Mouse (Mus musculus): Measurements from ENCODE around the gene Esam.

Gene Esam

DNA sequence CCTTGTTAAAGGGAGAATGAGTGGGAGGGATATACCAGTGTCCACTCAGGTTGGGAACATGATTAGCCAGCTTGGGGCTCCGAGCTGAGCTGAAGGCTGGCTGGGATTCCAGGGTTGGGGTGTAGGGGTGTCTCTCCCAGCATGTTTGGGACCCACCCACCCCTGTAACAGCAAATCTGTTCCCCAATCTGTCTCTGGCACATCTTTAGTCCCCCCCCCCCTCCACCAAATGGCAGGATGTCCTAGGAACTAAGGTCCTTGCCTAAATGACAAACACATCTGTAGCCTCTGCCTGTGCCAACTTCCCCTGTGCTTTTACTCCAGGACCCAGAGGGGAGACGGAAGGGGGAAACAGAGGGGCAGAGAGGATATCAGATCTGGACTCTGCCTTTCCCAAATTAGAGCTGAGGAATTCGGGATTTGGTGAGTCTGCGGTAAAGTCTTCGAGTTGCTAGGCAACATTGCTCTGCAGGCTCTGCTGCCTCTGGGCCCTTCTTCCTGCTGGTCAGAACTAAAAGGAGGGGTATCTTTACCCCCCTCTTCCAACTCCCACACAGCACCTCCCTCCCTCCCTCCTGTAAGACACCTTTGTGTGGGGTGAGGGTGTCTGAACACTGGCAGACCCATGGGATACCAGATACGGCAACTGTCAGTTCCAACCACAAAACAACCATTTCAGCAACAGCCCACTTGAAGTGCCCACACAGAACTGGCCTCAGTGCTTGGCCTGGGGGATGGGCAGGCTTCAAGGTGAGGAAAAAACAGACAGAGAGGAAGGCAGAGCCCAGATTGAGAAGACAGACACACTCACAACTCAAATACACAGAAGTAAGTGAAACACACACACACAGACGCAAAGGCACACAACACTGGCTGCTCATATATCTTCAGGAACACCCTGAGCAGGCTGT is 27.2 kb downstream of the Esam start, which contains the start of gene Siae:
Siae (plus strand) TSS at position 861 of the 911 bp plus-strand sequence.
- no peak for DNase-seq (ENCODE audit: low spot score)

DNA sequence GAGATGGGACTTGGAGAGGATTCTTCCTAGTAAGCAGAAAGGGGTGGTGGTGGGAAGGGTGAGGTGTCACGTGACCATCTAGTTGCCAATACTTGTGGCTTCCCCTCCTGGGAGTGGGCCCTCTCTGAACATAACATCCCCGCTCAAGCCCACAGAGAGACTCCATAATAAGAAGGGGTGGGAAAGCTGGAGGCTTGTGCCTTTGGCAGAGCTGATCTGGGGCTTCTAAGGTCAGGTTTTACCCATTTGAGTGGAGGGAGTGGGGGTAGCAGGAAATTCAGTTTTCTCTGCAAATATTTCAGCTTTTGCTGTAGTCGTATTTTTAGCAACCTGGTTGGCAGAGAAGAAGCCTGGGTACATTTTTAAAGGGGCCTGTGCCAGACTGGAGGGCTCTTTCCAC is 28.5 kb downstream of the Esam start:
- DNase-seq (ENCODE audit: low spot score), result no peak

DNA sequence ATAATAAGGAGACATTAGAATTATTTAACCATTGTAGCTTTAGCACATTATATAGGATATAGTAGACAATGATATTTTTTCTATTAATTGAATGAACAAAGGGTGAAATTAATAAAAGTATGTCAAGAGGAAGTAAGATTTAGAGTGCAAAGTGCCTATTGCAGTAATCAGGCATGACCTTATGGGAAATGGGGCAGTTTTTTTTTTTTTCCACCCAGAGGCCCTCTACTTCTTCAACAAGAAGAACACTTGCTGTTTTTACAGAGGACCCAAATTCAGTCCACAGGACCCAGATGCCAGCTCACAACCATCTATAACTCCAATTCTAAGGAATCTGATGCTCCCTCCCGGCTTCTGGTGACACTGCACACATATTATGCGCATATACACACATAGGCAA is 32.7 kb downstream of the Esam start:
- DNase-seq (ENCODE audit: low spot score), result no peak

DNA sequence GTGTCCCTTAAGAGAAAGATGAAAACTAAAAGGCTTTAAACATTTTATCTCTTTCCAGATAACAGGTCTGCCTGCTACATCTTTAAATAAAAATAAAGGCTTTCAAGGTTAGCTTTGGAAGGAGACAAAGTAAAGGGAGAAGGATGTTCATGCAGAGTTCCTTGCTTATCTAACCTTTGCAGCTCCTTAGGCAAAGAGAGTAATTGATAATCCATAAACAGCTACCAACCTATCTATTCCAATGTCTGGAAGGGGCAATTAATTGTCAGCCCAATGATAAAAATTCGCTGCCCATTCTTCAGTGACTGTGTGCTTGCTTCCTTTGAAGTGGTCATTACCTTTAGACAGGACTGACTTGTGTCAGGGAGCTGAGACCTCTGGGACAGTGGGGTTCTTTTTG is 35.9 kb downstream of the Esam start:
- no peak for DNase-seq (ENCODE audit: low spot score)

DNA sequence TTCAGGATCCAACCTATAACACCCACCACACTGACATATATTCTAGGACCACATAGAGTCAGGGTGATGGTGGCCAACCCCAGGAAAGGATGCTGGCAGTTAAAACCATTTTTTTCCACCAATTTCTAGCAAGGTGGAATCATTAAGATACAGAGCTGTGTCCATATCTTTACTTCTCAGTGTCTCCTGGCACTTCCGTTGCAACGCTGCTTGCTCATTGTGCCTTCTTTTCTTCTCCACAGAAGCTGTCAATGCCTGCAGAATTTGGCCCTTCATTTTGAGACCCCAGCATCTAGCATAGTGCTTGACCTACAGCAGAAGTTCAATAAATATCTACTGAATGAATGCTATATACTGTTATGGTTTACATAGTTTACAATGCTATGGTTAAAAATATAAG is 39.1 kb downstream of the Esam start:
- no peak for DNase-seq (ENCODE audit: low spot score)

DNA sequence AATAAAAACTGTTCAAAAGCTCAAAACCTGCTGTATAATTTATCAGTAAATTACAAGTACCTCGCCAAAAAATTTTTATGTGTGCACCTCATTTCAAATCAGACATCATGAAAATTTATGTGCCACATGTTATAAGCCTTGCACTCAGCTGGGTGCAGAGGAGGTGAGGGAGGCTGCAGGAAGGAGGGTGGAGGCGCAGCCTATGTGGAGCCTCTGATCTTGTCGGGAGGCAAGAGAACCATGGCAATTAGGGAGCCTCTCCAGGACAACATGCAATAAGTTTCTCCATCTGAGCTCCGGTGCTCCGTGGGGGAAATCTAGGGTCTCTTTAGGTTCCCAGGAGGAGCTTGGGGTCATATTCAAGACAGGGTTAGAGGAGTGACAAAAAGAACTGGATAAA is 39.6 kb downstream of the Esam start:
- no peak for DNase-seq (ENCODE audit: low spot score)

DNA sequence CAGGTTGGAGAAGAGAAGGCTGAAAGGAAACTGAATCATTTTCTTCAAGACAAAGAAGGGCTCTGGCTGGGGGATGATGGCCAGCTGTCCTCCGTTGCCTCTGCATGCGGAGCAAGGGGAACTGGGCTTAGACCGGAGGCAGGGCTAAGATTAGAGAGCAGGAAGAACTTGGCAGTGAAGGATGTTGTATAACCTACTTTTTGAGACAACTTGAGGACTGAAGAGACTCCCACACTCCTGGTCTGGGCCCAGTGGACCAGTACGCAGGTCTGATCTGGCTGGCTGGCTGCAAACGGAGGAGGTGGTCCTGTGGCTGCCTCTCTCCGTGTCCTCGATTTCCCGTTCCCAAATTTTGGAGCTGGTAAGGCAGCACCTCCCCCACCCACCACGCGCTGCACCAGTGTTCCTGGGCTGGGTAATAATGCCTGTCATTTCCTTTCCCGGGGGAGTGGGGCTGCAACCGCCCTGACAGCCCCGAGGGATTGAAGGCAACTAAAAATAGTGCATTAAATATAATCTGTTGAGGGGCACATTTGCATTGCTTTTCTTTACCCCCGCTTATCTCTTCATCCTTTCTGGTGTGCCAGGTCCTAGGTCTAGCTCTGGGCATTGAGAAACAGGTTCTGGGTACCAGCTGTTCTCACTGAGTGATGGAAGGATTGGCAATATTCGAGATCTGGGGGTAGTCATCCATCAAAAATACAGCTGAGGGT is 40.2 kb downstream of the Esam start:
- no peak for DNase-seq (ENCODE audit: low spot score)

DNA sequence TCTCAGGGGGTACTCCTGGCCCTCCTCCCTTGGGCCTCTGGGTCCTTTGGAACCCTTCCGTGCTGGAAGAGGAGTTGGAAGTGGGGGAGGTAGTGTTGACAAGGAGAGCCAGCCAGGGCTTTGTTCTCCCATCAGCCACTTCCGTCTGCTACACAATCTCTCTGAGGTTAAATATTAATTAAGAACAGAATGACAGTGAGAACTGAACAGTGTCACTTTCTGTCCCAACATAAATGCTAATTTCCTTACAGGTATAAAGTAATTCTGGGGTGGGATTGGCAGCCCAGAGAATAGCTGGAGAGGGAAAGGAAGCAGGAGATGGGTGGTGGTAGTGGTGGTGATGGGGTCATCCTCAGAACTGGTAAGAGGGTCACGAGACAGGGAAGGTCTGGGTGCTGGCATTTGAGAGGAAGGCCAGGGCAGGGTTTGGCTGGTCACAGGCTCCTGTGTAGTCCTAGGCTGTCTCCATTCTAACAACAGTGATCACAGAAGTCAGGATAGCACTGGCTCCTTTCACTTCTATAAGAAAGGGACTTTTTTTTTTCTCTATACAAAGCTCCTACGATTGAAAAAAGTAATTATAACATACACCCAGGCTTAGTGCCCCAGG is 40.8 kb downstream of the Esam start:
- no peak for DNase-seq (ENCODE audit: low spot score)

DNA sequence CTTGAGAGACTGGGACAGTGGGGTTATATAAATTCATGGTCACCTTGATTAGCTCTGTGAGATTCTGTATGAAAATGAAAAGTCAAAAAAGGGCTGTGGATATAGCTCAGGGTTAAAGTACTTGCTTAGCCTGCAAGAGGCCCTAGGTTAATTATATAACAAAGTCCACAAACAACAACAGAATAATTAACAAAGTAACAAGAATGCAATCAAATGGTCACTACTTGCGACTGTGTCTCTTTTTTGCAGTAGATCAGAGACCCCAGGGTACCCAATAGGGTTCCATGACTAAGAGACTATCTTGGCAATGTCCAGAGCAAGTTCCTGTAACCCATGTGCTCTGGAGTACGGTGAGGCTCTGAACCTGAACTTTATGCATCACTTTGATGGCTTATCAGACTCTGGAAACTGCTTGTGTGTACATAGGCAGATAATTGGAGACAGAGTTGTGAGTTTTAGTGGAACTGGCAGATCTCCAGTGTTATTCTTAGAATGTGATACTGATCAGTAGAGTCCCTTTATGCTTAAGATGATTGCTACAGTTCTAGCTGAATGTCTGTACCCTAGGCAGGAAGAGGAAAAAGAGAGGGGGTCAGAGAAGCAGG is 41.5 kb downstream of the Esam start:
- no peak for DNase-seq (ENCODE audit: low spot score)

DNA sequence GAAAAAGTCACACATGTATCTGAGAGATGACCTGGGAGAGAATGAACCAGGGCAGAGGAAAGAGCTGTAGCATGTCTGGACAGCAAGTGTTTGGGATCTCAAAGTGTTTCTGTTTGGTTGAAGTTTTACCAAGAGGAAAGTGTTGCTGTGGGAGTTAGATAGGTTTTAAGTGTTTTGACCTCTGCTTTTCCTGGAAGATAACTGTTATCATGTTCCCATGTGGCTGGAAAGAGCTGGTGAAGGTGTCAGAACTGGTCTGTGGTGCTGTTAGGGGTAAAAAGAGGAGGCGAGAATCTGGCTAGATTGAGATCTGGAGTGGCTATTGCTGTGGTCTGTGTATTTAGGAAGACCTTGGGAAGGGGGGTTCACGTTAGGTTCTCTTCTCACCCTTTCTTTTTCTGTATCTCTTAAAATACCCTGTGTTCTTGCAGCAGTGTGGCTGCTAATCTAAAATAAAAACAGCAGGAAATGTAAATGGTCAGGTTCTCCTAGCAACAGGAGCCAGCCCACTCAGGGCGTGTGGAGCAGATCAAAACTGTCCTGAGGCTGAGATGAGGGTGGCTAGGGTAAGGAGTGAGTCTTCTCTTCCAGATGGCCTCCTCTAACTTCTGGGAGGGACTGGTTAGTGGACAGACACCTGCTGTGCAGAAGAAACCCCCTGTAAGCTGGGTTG is 44.5 kb downstream of the Esam start:
- no peak for DNase-seq (ENCODE audit: low spot score)

DNA sequence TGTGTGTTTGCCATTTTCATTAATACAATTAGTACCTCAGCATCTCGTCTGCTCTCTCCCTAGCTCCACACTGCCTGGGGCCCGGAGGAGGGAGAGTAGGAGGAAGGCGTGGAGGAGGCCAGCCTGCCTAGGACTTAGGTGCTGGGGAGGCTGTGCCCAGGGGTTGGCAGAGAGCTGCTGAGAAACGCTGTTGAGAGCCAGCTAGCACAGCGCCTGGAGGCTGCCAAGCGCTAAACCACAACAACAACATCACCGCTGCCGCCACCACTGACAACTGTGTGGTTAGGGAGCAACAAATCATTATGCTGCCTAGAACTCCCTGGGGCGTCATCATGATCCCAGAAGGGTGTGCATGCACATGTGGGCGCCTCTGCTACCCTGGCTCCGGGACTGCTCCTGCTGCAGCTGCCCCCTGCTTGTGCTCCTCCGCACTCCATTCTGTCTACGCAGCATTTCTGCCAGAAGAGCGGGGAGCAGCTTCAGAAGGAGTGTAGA is 48.6 kb downstream of the Esam start:
- no peak for DNase-seq (ENCODE audit: low spot score)

DNA sequence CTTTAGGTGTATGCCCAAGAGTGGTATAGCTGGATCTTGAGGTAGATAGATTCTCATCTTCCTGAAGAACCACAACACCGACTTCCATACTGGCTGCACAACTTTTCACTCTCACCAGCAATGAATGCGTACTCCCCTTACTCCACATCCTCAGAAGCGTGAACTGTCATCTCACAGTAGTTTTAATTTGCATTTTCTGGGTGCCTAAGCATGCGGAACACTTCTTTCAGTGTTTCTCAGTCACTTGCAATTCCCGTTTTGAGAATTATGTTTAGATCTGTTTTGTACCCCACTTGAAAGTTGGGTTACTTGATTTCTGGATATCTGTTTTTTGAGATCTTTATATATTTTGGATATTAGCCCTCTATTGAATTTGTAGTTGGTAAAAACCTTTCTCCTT is 55.7 kb downstream of the Esam start:
- DNase-seq (ENCODE audit: low spot score), result no peak

DNA sequence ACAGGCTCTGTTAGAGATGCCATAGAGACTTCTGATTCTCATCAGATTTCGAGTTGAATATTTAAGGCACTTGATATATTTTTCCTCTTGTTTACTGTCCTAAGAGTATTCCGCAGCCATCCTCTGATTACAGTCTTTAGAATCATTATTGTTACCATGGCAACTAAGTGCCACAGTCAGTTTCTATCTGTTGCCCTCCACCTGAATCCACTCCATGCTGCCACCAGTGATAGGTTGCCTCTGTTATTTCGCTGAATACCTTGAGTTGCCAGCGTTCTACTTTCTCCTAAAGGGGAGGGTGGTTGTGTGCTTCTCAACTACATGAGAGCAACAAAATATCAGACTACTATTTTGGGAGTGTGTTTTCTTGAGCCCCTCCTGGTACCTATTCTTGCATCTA is 58.8 kb downstream of the Esam start:
- no peak for DNase-seq (ENCODE audit: low spot score)

All from ovary, postnatal 36 days (tissue).